Mouse (Mus musculus) small intestine, adult 2 months (tissue): ENCODE results near the gene Atp5j2. TPM values are rescaled to one million over a fixed set of nuclear protein-coding genes. Genes with fewer than 3 reads are reported as not detected.

Source experiments
- H3K27ac ChIP-seq: fragments of 200-500 bp; 2 replicates; pipeline ENCODE4 v1.5.1; 2012; ENCODE audit warnings: low read depth, low read length, control low read depth, inconsistent platforms; ENCODE audit not compliant: insufficient read depth
- H3K27me3 ChIP-seq: fragments of 200-500 bp; 2 replicates; pipeline ENCODE4 v1.6.1; 2012; ENCODE audit warnings: mild to moderate bottlenecking, moderate library complexity, low read length, inconsistent platforms; ENCODE audit not compliant: control insufficient read depth, insufficient read depth
- H3K36me3 ChIP-seq: fragments of 200-500 bp; 2 replicates; pipeline ENCODE4 v1.6.1; 2012; ENCODE audit warnings: mild to moderate bottlenecking, low read length, control low read depth, inconsistent platforms; ENCODE audit not compliant: control insufficient read depth, insufficient read depth
- H3K4me1 ChIP-seq: fragments of 200-500 bp; 2 replicates; pipeline ENCODE4 v1.6.1; 2012; ENCODE audit warnings: low read length, inconsistent platforms, mixed read lengths; ENCODE audit not compliant: control insufficient read depth, insufficient read depth, insufficient read length
- H3K4me3 ChIP-seq: fragments of 200-500 bp; 2 replicates; pipeline ENCODE4 v1.5.1; 2012; ENCODE audit warnings: low read depth, mild to moderate bottlenecking, control low read depth, inconsistent platforms, low read length, moderate library complexity
- CTCF ChIP-seq: fragments of 200-500 bp; IDR thresholded peaks from 2 replicates; pipeline ENCODE4 v1.5.1; 2012; ENCODE audit warnings: low read depth, mild to moderate bottlenecking, control low read depth, inconsistent platforms, low read length, moderate library complexity, mixed read lengths; ENCODE audit not compliant: insufficient replicate concordance, insufficient read length; ENCODE audit errors: extremely low read depth
- POLR2A ChIP-seq: fragments of 200-500 bp; IDR thresholded peaks from 2 replicates; pipeline ENCODE4 v1.6.1; 2012; ENCODE audit warnings: low read depth, mild to moderate bottlenecking, control low read depth, inconsistent platforms, low read length, moderate library complexity
- WGBS: fragments of 180-500 bp; shearing (Covaris S2); methylation state at CpG from one replicate; pipeline ENCODE4 v1.1.7; 2018; 5-methylcytosine and 5-hydroxymethylcytosine counted together
- polyA plus RNA-seq: library from polyadenylated mRNA; depleted of rRNA; stranded (reverse); fragments of >200 nt; gene quantifications from 2 replicates; pipeline ENCODE4 v1.2.3, GENCODE M21; 2012

The Atp5j2 gene
- polyA plus RNA-seq, 1 experiment: 140 TPM

- WGBS: under 1% methylated on average over 28 of the region's 28 CpGs
- Histone ChIP-seq H3K4me1 (peaks cover 3% of the 10 kb centered on the region; the same call in 1 of the 2 replicates), H3K27me3 (no peaks in the 10 kb centered on the region), H3K27ac (0 out of 2 replicates have a peak overlapping the region, but pooled peaks have one; percentile 15), H3K4me3 (peak overlapping the region; percentile 91), H3K36me3 (peaks cover 22% of the 10 kb centered on the region)
- no peak for TF ChIP-seq POLR2A
- TF ChIP-seq CTCF: no peak
Observed at GRCm38 (mm10) chr5:145167306-145167661, 24.6 kb downstream of the Atp5j2 start.

DNA sequence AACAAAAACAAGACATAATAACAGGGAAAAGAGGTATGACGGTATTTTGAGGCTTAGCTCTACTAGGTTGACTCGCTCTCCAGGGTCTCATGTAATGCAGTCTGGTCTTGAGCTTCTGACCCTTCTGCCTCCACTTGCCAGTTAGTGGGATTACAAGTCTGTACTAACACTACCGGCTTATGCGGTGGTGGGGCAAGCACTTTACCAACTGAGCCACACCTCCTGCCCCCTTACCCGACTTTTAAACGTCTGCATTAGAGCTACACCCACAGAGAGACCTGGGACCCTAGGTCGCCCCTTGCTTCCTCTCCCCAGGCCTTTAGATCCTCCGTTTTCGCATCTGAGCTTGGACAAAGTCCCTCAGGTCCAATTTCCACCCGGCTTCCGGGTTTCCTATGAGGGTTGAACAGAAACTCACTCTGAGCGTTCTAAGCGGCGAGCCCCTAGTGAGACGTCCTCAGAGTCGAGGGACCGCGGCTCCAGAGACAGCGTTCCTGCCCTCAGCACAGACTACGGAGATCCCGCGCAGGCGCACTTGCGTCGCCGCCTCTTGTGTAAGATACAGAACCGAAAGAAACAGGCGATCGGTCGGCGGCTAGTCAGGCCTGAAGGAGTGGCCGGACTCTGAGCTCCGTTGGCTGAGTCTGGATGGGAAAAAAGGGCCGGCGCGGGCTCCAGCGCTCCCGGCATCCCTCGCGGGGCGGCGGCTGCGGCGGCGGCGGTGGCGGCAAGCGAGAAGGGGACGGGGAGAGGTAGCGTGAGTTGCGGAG lies 25.1 kb downstream of the Atp5j2 start, which contains the start of the genes Ptcd1 and Cpsf4:
Gene Ptcd1, minus strand, starts transcription at position 573 of the 770 bp plus-strand sequence.
Gene Cpsf4, plus strand, starts transcription at position 678 of the 770 bp plus-strand sequence.
- under 1% methylated on average over 51 of the region's 51 CpGs for WGBS
- Histone ChIP-seq H3K4me1 (peaks cover 3% of the 10 kb centered on the region; the same call in 1 of the 2 replicates), H3K27ac (peak within 1 kb of the TSS; percentile 72), H3K4me3 (peak within 1 kb of the TSS; percentile 91), H3K27me3 (no peaks in the 10 kb centered on the region), H3K36me3 (peaks cover 18% of the 10 kb centered on the region)
- TF ChIP-seq CTCF: 0 out of 2 replicates have a peak, but pooled peaks have one; percentile 5
- peak; percentile 68 for TF ChIP-seq POLR2A

DNA sequence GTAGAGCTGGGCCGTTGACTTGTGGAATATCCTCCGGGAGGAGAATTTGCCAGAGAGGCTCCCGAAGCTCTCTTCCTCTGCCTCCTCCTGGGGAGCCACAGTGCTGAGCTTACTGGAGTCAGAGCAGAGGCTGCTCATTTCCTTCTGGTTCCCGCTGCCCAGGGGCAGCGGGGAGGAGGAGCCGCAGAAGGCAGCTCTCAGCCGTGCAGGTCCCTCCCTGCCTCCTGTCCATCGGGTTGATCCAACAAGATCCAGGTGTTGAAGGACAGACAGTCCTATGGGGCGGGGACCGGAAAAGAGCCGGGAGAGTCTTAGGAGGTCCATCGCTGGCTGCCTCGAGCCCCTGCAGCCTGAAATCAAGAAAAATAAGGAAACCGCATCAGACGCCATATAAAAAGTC lies 26.7 kb downstream of the Atp5j2 start:
- peaks cover 3% of the 10 kb centered on the region; the same call in 1 of the 2 replicates for H3K4me1 ChIP-seq
- H3K27me3 ChIP-seq: no peaks in the 10 kb centered on the region
- peaks cover 19% of the 10 kb centered on the region for H3K36me3 ChIP-seq
- no peak overlapping the region; the same call in 1 of the 2 replicates for H3K27ac ChIP-seq
- WGBS: 80% methylated on average over 15 of the region's 15 CpGs
- TF ChIP-seq CTCF (no peak), POLR2A (no peak)
- peak overlapping the region; percentile 13 for H3K4me3 ChIP-seq

GRCm38 (mm10) chr5:145164710-145165109 lies 27.2 kb downstream of the Atp5j2 start:
- 48% methylated on average over 3 of the region's 3 CpGs for WGBS
- H3K4me3 ChIP-seq: peak overlapping the region; percentile 13
- H3K27ac ChIP-seq: no peak overlapping the region; the same call in 1 of the 2 replicates
- TF ChIP-seq POLR2A (no peak), CTCF (no peak)
- peaks cover 3% of the 10 kb centered on the region; the same call in 1 of the 2 replicates for H3K4me1 ChIP-seq
- no peaks in the 10 kb centered on the region for H3K27me3 ChIP-seq
- peaks cover 22% of the 10 kb centered on the region for H3K36me3 ChIP-seq

GRCm38 (mm10) chr5:145161361-145161760 lies 30.5 kb downstream of the Atp5j2 start:
- Histone ChIP-seq H3K4me1 (peaks cover 3% of the 10 kb centered on the region; the same call in 1 of the 2 replicates), H3K27ac (no peak overlapping the region), H3K4me3 (no peak overlapping the region), H3K27me3 (no peaks in the 10 kb centered on the region), H3K36me3 (peaks cover 44% of the 10 kb centered on the region)
- WGBS: 95% methylated on average over 14 of the region's 14 CpGs
- TF ChIP-seq CTCF: no peak
- no peak for TF ChIP-seq POLR2A

GRCm38 (mm10) chr5:145152690-145153089 lies 39.2 kb downstream of the Atp5j2 start:
- peaks cover 79% of the 10 kb centered on the region for H3K36me3 ChIP-seq
- H3K27ac ChIP-seq: no peak overlapping the region
- WGBS: 86% methylated on average over 5 of the region's 5 CpGs
- no peaks in the 10 kb centered on the region for H3K4me1 ChIP-seq
- TF ChIP-seq CTCF (no peak), POLR2A (no peak)
- no peaks in the 10 kb centered on the region for H3K27me3 ChIP-seq
- H3K4me3 ChIP-seq: no peak overlapping the region

GRCm38 (mm10) chr5:145149294-145149693 lies 42.6 kb downstream of the Atp5j2 start:
- no peak for TF ChIP-seq POLR2A
- no peak for TF ChIP-seq CTCF
- Histone ChIP-seq H3K27ac (no peak overlapping the region), H3K27me3 (no peaks in the 10 kb centered on the region), H3K4me3 (no peak overlapping the region), H3K4me1 (no peaks in the 10 kb centered on the region), H3K36me3 (peaks cover 89% of the 10 kb centered on the region)
- 90% methylated on average over 6 of the region's 6 CpGs for WGBS
